ENCODE assay signal across 11 mouse cellular contexts in genomic region chr2:32992130-32992529, GRCm38 (mm10).
"Had no signal": no experiment of that assay in that cellular context is flagged by ENCODE, and none has a peak within 500 bp of the region (broad histone marks: within the 10 kb centered on the region; RNA-seq: fewer than 3 reads in every experiment).

No protein-coding gene starts in this region.

- H3K4me3 ChIP-seq: limb, embryonic 13.5 days; midbrain, embryonic 15.5 days; neural tube, embryonic 12.5 days had no signal

- H3K27ac ChIP-seq: limb, embryonic 13.5 days; liver, embryonic 14.5 days; midbrain, embryonic 15.5 days; neural tube, embryonic 12.5 days had no signal

- ATAC-seq: midbrain, embryonic 15.5 days had no signal

- DNase-seq: kidney, adult 11 months; kidney, postnatal 14 days; layer of hippocampus, postnatal 36 days; left cerebral cortex, postnatal 4 days; lung, adult 18-20 months; right cerebral cortex, postnatal 4 days; spleen, adult 18-20 months had no signal
